Mouse (Mus musculus) forelimb bud, embryonic 11.5 days (tissue): ENCODE data around the gene Itpr3.
A peak's percentile ranks its signal among the peaks of the same experiment; 100 is the strongest.

Source experiments
- DNase-seq: peaks from one replicate; pipeline ENCODE4 v3.0.0-alpha.2; 2012; ENCODE audit warnings: low read depth, low spot score

Gene Itpr3

DNA sequence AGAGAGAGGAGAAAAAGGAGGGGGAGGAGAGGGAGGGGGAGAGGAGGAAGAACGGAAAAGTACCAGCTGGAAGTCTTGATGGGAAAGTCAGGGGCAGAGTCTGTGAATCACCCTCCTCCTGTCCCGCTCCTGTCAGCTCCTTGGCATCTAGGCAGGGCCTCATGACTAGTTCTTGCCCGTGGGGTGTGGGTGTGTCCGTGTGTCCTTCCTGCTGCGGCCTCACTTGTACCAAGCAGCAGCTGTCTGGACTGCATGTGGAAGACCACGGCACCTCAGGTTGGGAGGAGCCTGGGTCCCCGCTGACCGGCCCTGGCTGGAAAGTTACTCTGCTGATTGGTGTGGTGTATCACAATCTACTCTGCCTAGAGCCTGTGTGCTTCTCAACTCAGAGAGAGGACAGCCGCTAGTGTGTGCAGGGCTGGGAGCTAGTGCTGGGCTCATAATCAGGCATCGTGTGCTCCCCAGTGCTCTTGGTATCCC lies 84.9 kb downstream of the Itpr3 start:
- DNase-seq: no peak

- no peak for DNase-seq
Measured at GRCm38 (mm10) chr17:27144152-27144551, 87.0 kb downstream of the Itpr3 start.

DNA sequence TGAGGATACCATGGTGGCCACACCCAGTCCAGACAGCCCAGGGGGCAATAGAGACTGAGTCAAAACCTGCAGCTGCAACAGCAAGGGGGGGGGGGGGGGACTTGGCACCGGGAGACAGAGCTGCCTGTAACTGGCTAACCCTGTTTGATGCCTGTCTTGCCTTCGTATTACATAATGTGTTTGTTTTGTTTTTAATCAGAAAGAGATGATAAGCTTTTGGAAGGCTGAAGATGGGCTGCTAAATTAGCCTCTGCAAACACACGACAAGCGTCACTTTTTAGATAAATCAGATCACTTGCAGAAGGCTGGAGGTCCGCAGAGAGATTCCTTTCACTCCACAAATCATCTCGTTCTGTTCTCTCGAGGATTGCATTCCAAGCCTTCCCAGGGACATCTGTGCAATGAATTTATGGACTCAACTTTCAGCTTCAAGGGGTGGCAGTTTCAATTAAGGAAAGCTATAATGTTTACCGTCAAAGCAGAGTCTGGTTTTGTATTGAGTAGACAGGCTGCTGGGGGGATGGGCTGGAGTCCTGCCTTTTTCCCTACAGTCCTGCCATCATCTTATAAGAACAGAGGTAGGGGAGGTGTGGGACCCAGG lies 89.3 kb downstream of the Itpr3 start:
- peak; percentile 67 for DNase-seq

- DNase-seq: no peak
Measured at GRCm38 (mm10) chr17:27150871-27151270, 93.8 kb downstream of the Itpr3 start.

GRCm38 (mm10) chr17:27151411-27151810 lies 94.3 kb downstream of the Itpr3 start:
- no peak for DNase-seq

DNA sequence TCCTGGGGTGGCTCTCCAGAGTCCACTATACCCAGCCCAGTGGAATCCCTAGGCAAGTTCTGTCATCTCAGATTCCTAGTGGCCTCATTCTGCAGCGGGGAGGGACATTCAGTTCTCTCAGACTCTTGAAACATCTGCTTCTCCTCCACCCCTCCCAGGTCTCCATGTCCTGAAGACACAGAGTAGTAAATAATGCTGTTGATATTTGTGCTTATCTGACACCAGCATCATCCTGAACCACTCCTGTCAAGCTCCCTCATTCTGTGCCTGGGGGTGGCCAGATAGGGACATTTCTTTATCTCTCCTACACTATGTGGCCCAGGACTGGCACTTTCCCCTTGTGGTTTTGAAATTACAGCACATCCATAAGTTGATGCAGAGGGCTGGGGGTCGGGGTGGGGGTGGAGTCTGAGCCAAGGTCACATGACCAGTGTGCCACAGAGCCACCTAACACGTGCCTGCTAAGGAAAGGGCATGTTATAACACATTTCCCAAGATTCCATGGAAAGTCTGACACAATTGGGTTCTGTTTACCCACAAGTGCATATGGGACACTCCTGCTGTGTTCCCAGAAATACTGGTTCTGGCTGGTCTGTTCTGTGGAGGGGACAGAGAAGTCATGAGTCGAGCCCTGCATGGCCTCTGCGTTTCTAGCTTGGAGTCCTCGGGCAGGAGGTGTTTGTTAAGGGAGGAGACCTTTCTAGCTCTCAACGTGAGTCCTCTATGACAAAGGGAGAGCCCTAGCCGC lies 96.0 kb downstream of the Itpr3 start:
- no peak for DNase-seq

DNA sequence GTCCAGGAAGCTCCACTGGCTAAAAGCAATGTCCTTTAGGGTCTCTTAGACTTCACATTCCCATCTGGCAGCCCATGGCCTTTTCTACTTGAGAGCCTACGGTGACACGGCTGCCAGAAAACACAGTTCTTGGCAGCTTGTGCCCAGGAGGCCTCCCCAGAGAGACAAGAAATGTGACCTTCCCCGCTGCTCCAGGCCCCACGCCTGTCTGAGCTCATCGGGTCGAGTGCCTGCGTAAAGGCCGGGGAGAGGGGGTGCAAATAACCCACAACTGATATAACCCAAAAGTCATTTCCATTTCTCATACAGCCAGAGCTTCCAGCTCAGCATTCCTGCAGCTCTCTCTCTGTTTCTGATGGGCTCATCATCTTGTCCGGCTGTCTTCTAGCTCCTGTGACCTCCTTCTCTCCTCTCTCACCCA lies 96.7 kb downstream of the Itpr3 start:
- DNase-seq: no peak

GRCm38 (mm10) chr17:27154256-27154655 lies 97.2 kb downstream of the Itpr3 start:
- DNase-seq: no peak

DNA sequence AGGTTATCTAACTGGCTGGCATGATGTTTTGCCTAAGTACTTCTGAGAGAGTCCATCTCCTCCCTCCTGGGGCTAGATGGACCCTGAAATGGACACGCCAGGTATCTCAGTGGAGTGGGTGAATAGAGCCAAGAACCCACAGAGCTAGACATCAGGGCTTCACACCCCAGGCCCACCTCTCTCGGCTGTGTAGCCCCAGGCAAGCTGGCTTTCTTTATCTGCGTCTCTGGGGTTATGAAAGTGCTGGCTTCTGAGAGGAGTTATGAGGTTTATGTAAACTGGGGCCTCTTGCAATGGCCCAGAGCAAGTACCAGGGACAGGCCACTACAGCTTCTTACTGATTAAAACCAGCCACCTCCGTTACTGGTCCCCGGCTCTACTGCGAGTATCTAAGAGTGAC lies 97.8 kb downstream of the Itpr3 start:
- no peak for DNase-seq

DNA sequence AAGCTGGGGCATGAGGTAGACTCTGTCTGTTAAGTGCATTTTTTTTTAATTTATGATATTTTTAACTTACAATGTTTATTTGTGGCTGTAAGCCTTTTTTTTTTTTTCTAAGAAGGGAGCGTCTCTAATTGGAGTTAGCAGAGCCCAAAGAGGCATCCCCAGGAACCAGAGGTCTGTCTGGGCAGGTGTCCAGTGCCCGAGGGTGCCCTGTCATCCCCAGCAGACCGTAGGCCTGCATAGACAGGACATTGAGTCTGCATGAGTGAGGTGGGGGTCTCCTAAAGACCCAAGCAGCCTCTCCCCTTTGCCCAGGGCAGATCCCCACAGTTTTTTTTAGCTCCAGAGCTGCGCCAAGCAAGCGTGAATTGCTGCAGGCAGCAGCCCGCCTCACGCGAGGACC lies 98.6 kb downstream of the Itpr3 start:
- DNase-seq: no peak

GRCm38 (mm10) chr17:27158439-27158838 lies 101.3 kb downstream of the Itpr3 start:
- DNase-seq: no peak

- DNase-seq: no peak
Measured at GRCm38 (mm10) chr17:27159169-27159568, 102.1 kb downstream of the Itpr3 start.

GRCm38 (mm10) chr17:27160905-27161304 lies 103.8 kb downstream of the Itpr3 start:
- DNase-seq: no peak

DNA sequence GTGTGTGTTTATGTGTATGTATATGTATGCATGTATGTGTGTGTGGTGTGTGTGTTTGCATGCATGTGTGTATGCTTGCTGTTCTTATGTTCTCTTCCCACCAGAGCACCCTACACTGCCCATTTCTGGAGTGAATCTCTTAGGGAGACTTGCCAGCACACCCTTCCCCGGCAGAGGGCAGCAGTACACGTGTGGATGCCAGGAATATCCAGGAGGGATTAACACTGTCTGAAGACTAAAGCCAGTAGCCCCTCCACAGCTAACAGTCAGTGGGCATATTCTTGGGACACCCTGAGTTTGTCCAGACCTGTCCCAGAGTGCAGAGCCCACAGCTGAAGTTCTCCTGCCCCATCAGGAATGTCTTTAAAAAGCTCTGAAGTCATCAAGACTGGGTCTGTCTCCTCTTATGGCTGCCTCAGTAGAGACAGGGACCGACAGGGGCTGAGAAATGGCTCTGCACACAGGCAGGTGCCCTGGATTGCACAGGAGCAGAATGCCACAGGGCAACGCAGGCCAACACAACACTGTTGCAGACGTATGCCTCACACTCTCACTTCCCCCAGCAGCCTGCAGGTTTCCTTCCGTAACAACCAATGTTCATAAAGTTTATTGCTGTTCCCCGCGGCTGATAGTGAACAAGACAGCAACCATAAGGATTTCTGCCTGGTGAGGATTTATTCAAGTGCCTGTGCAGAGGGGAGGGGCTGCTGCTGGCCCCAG lies 108.1 kb downstream of the Itpr3 start:
- DNase-seq: peak; percentile 52

DNA sequence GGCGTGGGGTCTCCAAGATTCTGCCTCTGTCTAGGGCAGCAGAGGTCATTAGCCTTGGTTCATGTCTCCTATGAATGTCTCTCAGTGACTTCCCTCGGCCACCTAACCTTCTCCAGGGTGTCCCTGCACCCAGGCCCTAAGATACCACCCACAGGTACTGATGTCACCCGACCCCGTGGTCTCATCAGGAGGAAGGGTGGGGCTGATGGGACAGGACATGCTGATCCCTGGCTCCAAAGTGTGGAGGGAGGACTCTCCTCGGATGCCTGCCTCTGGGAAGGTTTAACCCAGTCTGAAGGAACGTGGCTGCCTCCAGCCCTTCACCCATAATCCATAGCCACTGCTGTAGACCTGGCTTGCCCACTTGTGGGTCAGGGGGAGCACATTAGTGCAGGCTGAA lies 109.8 kb downstream of the Itpr3 start:
- no peak for DNase-seq

DNA sequence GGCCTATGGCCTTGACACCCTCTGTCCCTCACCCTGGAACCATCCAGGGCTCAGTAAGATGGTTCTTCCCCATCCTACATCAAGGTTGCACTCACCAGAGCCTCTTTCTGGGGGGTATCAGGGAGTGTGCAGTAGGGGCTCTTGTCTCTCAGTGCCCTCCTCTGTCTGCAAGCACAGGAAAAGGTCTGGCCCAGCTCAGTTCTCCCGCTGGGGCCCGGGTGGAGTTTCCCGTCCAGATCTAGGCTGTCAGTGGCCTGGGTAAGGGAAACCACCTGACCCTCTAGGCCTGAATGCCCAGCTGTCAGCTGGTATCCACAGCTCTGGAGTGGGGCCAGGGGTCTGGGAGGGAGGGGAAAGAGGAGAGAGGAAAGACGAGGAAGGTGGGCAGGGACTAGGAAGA lies 110.4 kb downstream of the Itpr3 start, which contains the start of gene Ip6k3:
Gene Ip6k3, minus strand, starts transcription at position 251 of the 400 bp plus-strand sequence.
- DNase-seq: no peak

- DNase-seq: no peak
Measured at GRCm38 (mm10) chr17:27168569-27168968, 111.5 kb downstream of the Itpr3 start.

GRCm38 (mm10) chr17:27169952-27170695 lies 113.0 kb downstream of the Itpr3 start:
- peak; percentile 49 for DNase-seq

GRCm38 (mm10) chr17:27171121-27171520 lies 114.0 kb downstream of the Itpr3 start:
- no peak for DNase-seq
